Mouse (Mus musculus) myocyte (in vitro differentiated cells): ENCODE data around the gene Cnpy4.

Experiments
- CEBPB ChIP-seq: IDR thresholded peaks from 2 replicates; pipeline ENCODE4 v1.6.1; 2011; ENCODE audit warnings: mild to moderate bottlenecking, moderate library complexity; ENCODE audit not compliant: poor library complexity, insufficient read depth, severe bottlenecking
- E2F4 ChIP-seq: IDR thresholded peaks from one replicate; pipeline ENCODE4 v1.6.1; 2011; ENCODE audit warnings: mild to moderate bottlenecking, control low read depth, moderate library complexity; ENCODE audit not compliant: insufficient read depth
- MAX ChIP-seq: IDR thresholded peaks from one replicate; pipeline ENCODE4 v1.6.1; 2011; ENCODE audit warnings: low read depth, mild to moderate bottlenecking, control low read depth
- MYOD1 ChIP-seq, 3 experiments: IDR thresholded peaks; one replicate each; pipeline ENCODE4 v1.6.1; 2011; ENCODE audit warnings: control low read depth in 2 of 3, low read depth in 2 of 3, mild to moderate bottlenecking in 2 of 3, moderate library complexity in 1 of 3; ENCODE audit not compliant: insufficient read length in 2 of 3, control insufficient read depth in 1 of 3
- MYOG ChIP-seq, 3 experiments: IDR thresholded peaks; one replicate each; pipeline ENCODE4 v1.6.1; 2011; ENCODE audit warnings: control low read depth in 2 of 3, low read depth in 2 of 3, mild to moderate bottlenecking in 2 of 3; ENCODE audit not compliant: insufficient read length in 2 of 3, control insufficient read depth in 1 of 3, insufficient read depth in 1 of 3
- POLR2A ChIP-seq: IDR thresholded peaks from one replicate; pipeline ENCODE4 v1.6.1; 2011; ENCODE audit warnings: low read depth, mild to moderate bottlenecking, control low read depth, moderate library complexity; ENCODE audit not compliant: insufficient read length
- POLR2AphosphoS2 ChIP-seq: IDR thresholded peaks from one replicate; pipeline ENCODE4 v1.6.1; 2011; ENCODE audit warnings: low read depth, control low read depth; ENCODE audit not compliant: insufficient read length
- REST ChIP-seq: IDR thresholded peaks from one replicate; pipeline ENCODE4 v1.6.1; 2011; ENCODE audit warnings: mild to moderate bottlenecking, control low read depth, moderate library complexity; ENCODE audit not compliant: insufficient read depth, insufficient read length
- SRF ChIP-seq: IDR thresholded peaks from one replicate; pipeline ENCODE4 v1.6.1; 2011; ENCODE audit warnings: low read depth; ENCODE audit not compliant: control insufficient read depth, insufficient read length
- TCF12 ChIP-seq: IDR thresholded peaks from one replicate; pipeline ENCODE4 v1.6.1; 2011; ENCODE audit warnings: mild to moderate bottlenecking, control low read depth; ENCODE audit not compliant: poor library complexity, insufficient read depth, severe bottlenecking
- USF1 ChIP-seq: IDR thresholded peaks from one replicate; pipeline ENCODE4 v1.6.1; 2011; ENCODE audit warnings: low read depth, mild to moderate bottlenecking, control low read depth, moderate library complexity

- TF ChIP-seq SRF (peak; percentile 9), POLR2AphosphoS2 (no peak), POLR2A (peak; percentile 39), REST (no peak), MYOD1 (IDR thresholded peaks at IDR 0.05; ENCODE audit: control insufficient read depth in 1 of 3, insufficient read length in 2 of 3, low read depth in 2 of 3) (no peak), MYOG (IDR thresholded peaks at IDR 0.05; ENCODE audit: control insufficient read depth in 1 of 3, insufficient read depth in 1 of 3, insufficient read length in 2 of 3, low read depth in 2 of 3) (no peak), TCF12 (no peak), USF1 (peak; percentile 91), MAX (no peak), E2F4 (peak; percentile 42), CEBPB (no peak)
Measured at GRCm38 (mm10) chr5:138171695-138172491, 15.4 kb upstream of the Cnpy4 start, which contains the start of the genes Ap4m1 and Mcm7.
